Mouse (Mus musculus): ENCODE measurements around the gene Soat1.
"Not testable (repeated sequence)": the region's sequence is repeated elsewhere in the genome, so short reads cannot be mapped to it uniquely, and the experiment has no call there.

Soat1 gene

GRCm38 (mm10) chr1:156473961-156474503 lies at the start of gene Soat1:
Gene Soat1, minus strand, starts transcription at chr1:156474331.
- in situ Hi-C loops (cut with MboI; ENCODE audit: low pct_unique_long_range_greater_than_20kb in 1 of 2, low sequenced_read_pairs in 2 of 2, unreplicated experiment in 1 of 2), result no loop called here

- in situ Hi-C loops (cut with MboI; ENCODE audit: low pct_unique_long_range_greater_than_20kb in 1 of 2, low sequenced_read_pairs in 2 of 2, unreplicated experiment in 1 of 2), result not testable (repeated sequence)
Observed at GRCm38 (mm10) chr1:156523842-156524241, 49.7 kb upstream of the Soat1 start, which contains the start of gene Gm10031. Gene Gm10031, plus strand, starts transcription at chr1:156524012.

- in situ Hi-C loops (cut with MboI; ENCODE audit: low pct_unique_long_range_greater_than_20kb in 1 of 2, low sequenced_read_pairs in 2 of 2, unreplicated experiment in 1 of 2), result no loop called here
Observed at GRCm38 (mm10) chr1:156521796-156522517, 47.8 kb upstream of the Soat1 start.

- in situ Hi-C loops (cut with MboI; ENCODE audit: low pct_unique_long_range_greater_than_20kb in 1 of 2, low sequenced_read_pairs in 2 of 2, unreplicated experiment in 1 of 2), result no loop called here
Observed at GRCm38 (mm10) chr1:156520136-156520780, 46.1 kb upstream of the Soat1 start.

GRCm38 (mm10) chr1:156507753-156508152 lies 33.6 kb upstream of the Soat1 start:
- in situ Hi-C loops (cut with MboI; ENCODE audit: low pct_unique_long_range_greater_than_20kb in 1 of 2, low sequenced_read_pairs in 2 of 2, unreplicated experiment in 1 of 2), result no loop called here

- in situ Hi-C loops (cut with MboI; ENCODE audit: low pct_unique_long_range_greater_than_20kb in 1 of 2, low sequenced_read_pairs in 2 of 2, unreplicated experiment in 1 of 2), result no loop called here
Observed at GRCm38 (mm10) chr1:156505901-156506300, 31.8 kb upstream of the Soat1 start.

- in situ Hi-C loops (cut with MboI; ENCODE audit: low pct_unique_long_range_greater_than_20kb in 1 of 2, low sequenced_read_pairs in 2 of 2, unreplicated experiment in 1 of 2), result no loop called here
Observed at GRCm38 (mm10) chr1:156504945-156505523, 30.9 kb upstream of the Soat1 start.

GRCm38 (mm10) chr1:156496910-156497309 lies 22.8 kb upstream of the Soat1 start:
- in situ Hi-C loops (cut with MboI; ENCODE audit: low pct_unique_long_range_greater_than_20kb in 1 of 2, low sequenced_read_pairs in 2 of 2, unreplicated experiment in 1 of 2), result no loop called here

- in situ Hi-C loops (cut with MboI; ENCODE audit: low pct_unique_long_range_greater_than_20kb in 1 of 2, low sequenced_read_pairs in 2 of 2, unreplicated experiment in 1 of 2), result no loop called here
Observed at GRCm38 (mm10) chr1:156495025-156495424, 20.9 kb upstream of the Soat1 start.

- in situ Hi-C loops (cut with MboI; ENCODE audit: low pct_unique_long_range_greater_than_20kb in 1 of 2, low sequenced_read_pairs in 2 of 2, unreplicated experiment in 1 of 2), result no loop called here
Observed at GRCm38 (mm10) chr1:156491226-156491796, 17.2 kb upstream of the Soat1 start.

GRCm38 (mm10) chr1:156488031-156488430 lies 13.9 kb upstream of the Soat1 start:
- in situ Hi-C loops (cut with MboI; ENCODE audit: low pct_unique_long_range_greater_than_20kb in 1 of 2, low sequenced_read_pairs in 2 of 2, unreplicated experiment in 1 of 2), result no loop called here

GRCm38 (mm10) chr1:156487498-156487897 lies 13.4 kb upstream of the Soat1 start:
- in situ Hi-C loops (cut with MboI; ENCODE audit: low pct_unique_long_range_greater_than_20kb in 1 of 2, low sequenced_read_pairs in 2 of 2, unreplicated experiment in 1 of 2), result no loop called here

GRCm38 (mm10) chr1:156481826-156482225 lies 7.7 kb upstream of the Soat1 start:
- in situ Hi-C loops (cut with MboI; ENCODE audit: low pct_unique_long_range_greater_than_20kb in 1 of 2, low sequenced_read_pairs in 2 of 2, unreplicated experiment in 1 of 2), result no loop called here

GRCm38 (mm10) chr1:156476535-156476934 lies 2.4 kb upstream of the Soat1 start:
- in situ Hi-C loops (cut with MboI; ENCODE audit: low pct_unique_long_range_greater_than_20kb in 1 of 2, low sequenced_read_pairs in 2 of 2, unreplicated experiment in 1 of 2), result no loop called here

- in situ Hi-C loops (cut with MboI; ENCODE audit: low pct_unique_long_range_greater_than_20kb in 1 of 2, low sequenced_read_pairs in 2 of 2, unreplicated experiment in 1 of 2), result no loop called here
Observed at GRCm38 (mm10) chr1:156476016-156476415, 1.9 kb upstream of the Soat1 start.

- in situ Hi-C loops (cut with MboI; ENCODE audit: low pct_unique_long_range_greater_than_20kb in 1 of 2, low sequenced_read_pairs in 2 of 2, unreplicated experiment in 1 of 2), result no loop called here
Observed at GRCm38 (mm10) chr1:156474854-156475253, 723 bp upstream of the Soat1 start.

- in situ Hi-C loops (cut with MboI; ENCODE audit: low pct_unique_long_range_greater_than_20kb in 1 of 2, low sequenced_read_pairs in 2 of 2, unreplicated experiment in 1 of 2), result no loop called here
Observed at GRCm38 (mm10) chr1:156473003-156473402, 1.1 kb downstream of the Soat1 start.

- in situ Hi-C loops (cut with MboI; ENCODE audit: low pct_unique_long_range_greater_than_20kb in 1 of 2, low sequenced_read_pairs in 2 of 2, unreplicated experiment in 1 of 2), result no loop called here
Observed at GRCm38 (mm10) chr1:156471955-156472354, 2.2 kb downstream of the Soat1 start.

GRCm38 (mm10) chr1:156471071-156471470 lies 3.1 kb downstream of the Soat1 start:
- in situ Hi-C loops (cut with MboI; ENCODE audit: low pct_unique_long_range_greater_than_20kb in 1 of 2, low sequenced_read_pairs in 2 of 2, unreplicated experiment in 1 of 2), result no loop called here

All from mouse embryonic stem cell (cell line).